8 mouse cellular contexts compared by ENCODE assay signal in the genomic region with DNA sequence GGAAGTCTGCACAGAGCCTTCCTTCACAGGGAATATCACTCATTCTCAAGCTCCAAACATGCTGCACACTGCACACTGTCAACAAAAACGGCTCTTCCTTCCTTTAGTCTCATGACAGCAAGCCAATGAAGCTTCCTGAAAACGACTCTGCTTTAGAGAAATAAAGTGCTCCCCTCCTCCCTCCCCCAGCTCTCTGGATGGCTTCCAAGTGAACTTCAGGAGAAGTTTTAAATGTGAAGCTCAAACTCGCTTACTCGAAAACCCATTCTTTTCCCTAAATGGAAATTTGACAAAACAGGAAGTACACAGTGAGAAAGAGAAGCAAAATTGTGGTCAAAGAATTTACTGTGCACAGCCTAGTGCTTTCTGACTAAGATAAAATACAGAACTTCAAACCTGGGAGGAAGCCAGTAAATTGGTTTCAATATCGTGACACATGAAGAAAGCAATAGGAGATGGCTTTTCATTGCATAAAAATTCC. TPM values are rescaled to one million over a fixed set of nuclear protein-coding genes. Genes with fewer than 3 reads are reported as not detected.
DNase-seq lines count a peak whose midpoint lies in the region; ATAC-seq and TF ChIP-seq lines count a peak whose summit lies in the region.

No protein-coding gene starts in this region.

- no peak overlapping the region for H3K4me3 ChIP-seq in limb, embryonic 11.5 days (ENCODE audit: low read depth, low read length)
- no peak overlapping the region for H3K4me3 ChIP-seq in limb, embryonic 10.5 days
- no peak overlapping the region for H3K4me3 ChIP-seq in hindbrain, postnatal 0 days (ENCODE audit: low read length)
- H3K4me3 ChIP-seq in liver, embryonic 16.5 days (ENCODE audit: low read depth, low read length): no peak overlapping the region
- H3K4me3 ChIP-seq in stomach, embryonic 16.5 days (replicated peaks; ENCODE audit: low read length): no peak overlapping the region

- no peak for TF ChIP-seq CTCF in hindbrain, postnatal 0 days (IDR thresholded peaks at IDR 0.05; ENCODE audit: low read depth)

- no peak for DNase-seq in limb, embryonic 11.5 days (ENCODE audit: low spot score)
- DNase-seq in limb, embryonic 10.5 days (ENCODE audit: low spot score): no peak
- peak; percentile 52 to 76 for DNase-seq in adrenal gland, postnatal 36 days
- DNase-seq in hindbrain, postnatal 0 days (ENCODE audit: low spot score): peak; percentile 41
- DNase-seq in retina, postnatal 1 day: no peak
- DNase-seq in urinary bladder, postnatal 25 days (ENCODE audit: low spot score): no peak

- H3K4me1 ChIP-seq in limb, embryonic 11.5 days (ENCODE audit: control insufficient read depth, insufficient read depth, low read length): no peaks in the 10 kb centered on the region
- H3K4me1 ChIP-seq in limb, embryonic 10.5 days: 0 out of 2 replicates have a peak, but pooled peaks cover 2% of the 10 kb centered on the region
- H3K4me1 ChIP-seq in hindbrain, postnatal 0 days (ENCODE audit: insufficient read depth, low read length): no peaks in the 10 kb centered on the region
- peaks cover 3% of the 10 kb centered on the region; the same call in 1 of the 2 replicates for H3K4me1 ChIP-seq in liver, embryonic 16.5 days (ENCODE audit: control insufficient read depth, low read depth, low read length)
- H3K4me1 ChIP-seq in stomach, embryonic 16.5 days (ENCODE audit: control insufficient read depth, insufficient read depth, low read length): peaks cover 8% of the 10 kb centered on the region

- H3K36me3 ChIP-seq in limb, embryonic 11.5 days (ENCODE audit: control insufficient read depth, insufficient read depth, low read length): peaks cover 3% of the 10 kb centered on the region
- H3K36me3 ChIP-seq in limb, embryonic 10.5 days: peaks cover 72% of the 10 kb centered on the region
- peaks cover 26% of the 10 kb centered on the region for H3K36me3 ChIP-seq in hindbrain, postnatal 0 days (ENCODE audit: insufficient read depth, low read length)
- peaks cover 18% of the 10 kb centered on the region for H3K36me3 ChIP-seq in liver, embryonic 16.5 days (ENCODE audit: control insufficient read depth, insufficient read depth)
- H3K36me3 ChIP-seq in stomach, embryonic 16.5 days (ENCODE audit: control insufficient read depth, insufficient read depth, low read length): peaks cover 14% of the 10 kb centered on the region

- no peak overlapping the region for H3K9ac ChIP-seq in limb, embryonic 11.5 days (ENCODE audit: low read length)
- H3K9ac ChIP-seq in hindbrain, postnatal 0 days (replicated peaks; ENCODE audit: low read length): no peak overlapping the region
- no peak overlapping the region for H3K9ac ChIP-seq in liver, embryonic 16.5 days (ENCODE audit: low read depth, low read length)
- 0 out of 2 replicates have a peak overlapping the region, but pooled peaks have one; percentile 46 for H3K9ac ChIP-seq in stomach, embryonic 16.5 days (ENCODE audit: low read length)

- H3K4me2 ChIP-seq in limb, embryonic 11.5 days (ENCODE audit: low read depth, severe bottlenecking): no peak overlapping the region
- H3K4me2 ChIP-seq in hindbrain, postnatal 0 days (ENCODE audit: low read depth, low read length): peak overlapping the region; percentile 25; the same call in 1 of the 2 replicates
- H3K4me2 ChIP-seq in liver, embryonic 16.5 days (ENCODE audit: low read depth, low read length): no peak overlapping the region
- H3K4me2 ChIP-seq in stomach, embryonic 16.5 days (ENCODE audit: low read depth, low read length): peak overlapping the region; percentile 20

- WGBS in limb, embryonic 11.5 days: 68% methylated on average over 5 of the region's 5 CpGs
- 66% methylated on average over 5 of the region's 5 CpGs for WGBS in limb, embryonic 10.5 days
- 30% methylated on average over 5 of the region's 5 CpGs for WGBS in hindbrain, postnatal 0 days
- whole genome bisulfite sequencing in liver, embryonic 16.5 days (ENCODE audit: insufficient replicate concordance): 17% methylated on average over 5 of the region's 5 CpGs
- 15% methylated on average over 5 of the region's 5 CpGs for WGBS in stomach, embryonic 16.5 days

- H3K27me3 ChIP-seq in limb, embryonic 11.5 days (ENCODE audit: control insufficient read depth, insufficient read depth, low read length): no peaks in the 10 kb centered on the region
- no peaks in the 10 kb centered on the region for H3K27me3 ChIP-seq in limb, embryonic 10.5 days (ENCODE audit: low read depth, poor library complexity, severe bottlenecking)
- no peaks in the 10 kb centered on the region for H3K27me3 ChIP-seq in hindbrain, postnatal 0 days (ENCODE audit: insufficient read depth, low read length)
- no peaks in the 10 kb centered on the region for H3K27me3 ChIP-seq in liver, embryonic 16.5 days (ENCODE audit: control insufficient read depth, insufficient read depth, low read depth, low read length)
- no peaks in the 10 kb centered on the region for H3K27me3 ChIP-seq in stomach, embryonic 16.5 days (ENCODE audit: control insufficient read depth, insufficient read depth, low read length)

- H3K27ac ChIP-seq in limb, embryonic 11.5 days (replicated peaks; ENCODE audit: low read depth, low read length): 0 out of 2 replicates have a peak overlapping the region, but pooled peaks have one; percentile 21
- no peak overlapping the region for H3K27ac ChIP-seq in limb, embryonic 10.5 days
- peak overlapping the region; percentile 36 for H3K27ac ChIP-seq in hindbrain, postnatal 0 days
- peak overlapping the region; percentile 26 for H3K27ac ChIP-seq in liver, embryonic 16.5 days (ENCODE audit: low read length)
- H3K27ac ChIP-seq in stomach, embryonic 16.5 days (ENCODE audit: low read length): peak overlapping the region; percentile 55

- no peak for ATAC-seq in limb, embryonic 11.5 days (ENCODE audit: insufficient number of reproducible peaks, low FRiP score, low TSS enrichment, low read depth)
- no peak for ATAC-seq in hindbrain, postnatal 0 days
- ATAC-seq in liver, embryonic 16.5 days (ENCODE audit: low read depth): peak; percentile 45
- ATAC-seq in stomach, embryonic 16.5 days (ENCODE audit: insufficient read depth, low FRiP score): peak; percentile 60

- H3K9me3 ChIP-seq in limb, embryonic 11.5 days (ENCODE audit: control insufficient read depth, low read length): no peaks in the 10 kb centered on the region
- no peaks in the 10 kb centered on the region for H3K9me3 ChIP-seq in limb, embryonic 10.5 days (replicated peaks)
- no peaks in the 10 kb centered on the region for H3K9me3 ChIP-seq in hindbrain, postnatal 0 days (ENCODE audit: low read length)
- H3K9me3 ChIP-seq in liver, embryonic 16.5 days (replicated peaks; ENCODE audit: control insufficient read depth, low read length): no peaks in the 10 kb centered on the region
- H3K9me3 ChIP-seq in stomach, embryonic 16.5 days (replicated peaks; ENCODE audit: control insufficient read depth, low read length): no peaks in the 10 kb centered on the region

RNA-seq across cellular contexts. Expression of gene Arid4a, which starts 16.3 kb away (rescaled TPM):
- 37.4 and 39.4 TPM in 2 replicates for polyA plus RNA-seq in limb, embryonic 11.5 days (2014; fragmentation: Nextera tagmentation; extraction: Ambion mirVana)
- 24.8 and 31.2 TPM in 2 replicates for polyA plus RNA-seq in limb, embryonic 10.5 days (2016; fragmentation: Nextera tagmentation; extraction: Ambion mirVana)
- 10 to 100 TPM; 21.2 to 22.3 TPM for total RNA-seq in adrenal gland, postnatal 36 days (2021)
- 4.7 and 7.1 TPM in 2 replicates for total RNA-seq in hindbrain, postnatal 0 days (2014; rRNA removed)
- 32.7 and 41.4 TPM in 2 replicates for polyA plus RNA-seq in hindbrain, postnatal 0 days (2015; fragmentation: Nextera tagmentation; extraction: Ambion mirVana)
- 21.3 and 22.2 TPM in 2 replicates for polyA plus RNA-seq in liver, embryonic 16.5 days (2015; fragmentation: Nextera tagmentation; extraction: Ambion mirVana)
- polyA plus RNA-seq in stomach, embryonic 16.5 days (2015; fragmentation: Nextera tagmentation; extraction: Ambion mirVana): 35.7 and 40.4 TPM in 2 replicates

RNA-seq across cellular contexts. Expression of gene Psma3, which starts 25.0 kb away (rescaled TPM):
- 628 and 652 TPM in 2 replicates for polyA plus RNA-seq in limb, embryonic 11.5 days (2014; fragmentation: Nextera tagmentation; extraction: Ambion mirVana)
- 656 and 733 TPM in 2 replicates for polyA plus RNA-seq in limb, embryonic 10.5 days (2016; fragmentation: Nextera tagmentation; extraction: Ambion mirVana)
- total RNA-seq in adrenal gland, postnatal 36 days (2021): 100 to 1,000 TPM; 366 to 395 TPM
- 99.7 and 118 TPM in 2 replicates for total RNA-seq in hindbrain, postnatal 0 days (2014; rRNA removed)
- polyA plus RNA-seq in hindbrain, postnatal 0 days (2015; fragmentation: Nextera tagmentation; extraction: Ambion mirVana): 533 and 543 TPM in 2 replicates
- 294 and 323 TPM in 2 replicates for polyA plus RNA-seq in liver, embryonic 16.5 days (2015; fragmentation: Nextera tagmentation; extraction: Ambion mirVana)
- polyA plus RNA-seq in stomach, embryonic 16.5 days (2015; fragmentation: Nextera tagmentation; extraction: Ambion mirVana): 503 and 542 TPM in 2 replicates

Comparison
In these comparisons a context has a peak if more than half of its experiments do, and no peak if none do; other contexts are left out.
1. ATAC-seq: peak in liver, embryonic 16.5 days (single experiment) and stomach, embryonic 16.5 days (single experiment); none in limb, embryonic 11.5 days (single experiment) and hindbrain, postnatal 0 days (single experiment).
2. DNase-seq: peak in adrenal gland, postnatal 36 days (2 of 2) and hindbrain, postnatal 0 days (single experiment); none in limb, embryonic 11.5 days (single experiment), limb, embryonic 10.5 days (single experiment), retina, postnatal 1 day (single experiment) and urinary bladder, postnatal 25 days (single experiment).
3. H3K4me2 ChIP-seq: peak in hindbrain, postnatal 0 days (single experiment) and stomach, embryonic 16.5 days (single experiment); none in limb, embryonic 11.5 days (single experiment) and liver, embryonic 16.5 days (single experiment).